Mouse (Mus musculus) G1E (cell line): Measurements from ENCODE around the gene Zfp324. TPM values are rescaled to one million over a fixed set of nuclear protein-coding genes. Genes with fewer than 3 reads are reported as not detected.

ENCODE experiments used
- ATAC-seq: 2 replicates; pipeline ENCODE4 v1.8.0; 2016; ENCODE audit warnings: mild to moderate bottlenecking; ENCODE audit not compliant: insufficient number of reproducible peaks, poor library complexity, low FRiP score, severe bottlenecking; ENCODE audit errors: extremely low read depth
- DNase-seq: peaks from one replicate; pipeline ENCODE4 v3.0.0; 2012; ENCODE audit warnings: low spot score
- H3K27me3 ChIP-seq: 2 replicates; pipeline ENCODE4 v1.6.1; 2012; ENCODE audit warnings: mild to moderate bottlenecking, low read length, inconsistent platforms; ENCODE audit not compliant: insufficient read depth
- H3K36me3 ChIP-seq: replicated peaks from 2 replicates; pipeline ENCODE3; 2012; ENCODE audit warnings: mild to moderate bottlenecking, inconsistent platforms
- H3K4me1 ChIP-seq: 2 replicates; pipeline ENCODE4 v1.6.1; 2012; ENCODE audit warnings: low read depth, low read length, inconsistent platforms, mixed read lengths; ENCODE audit not compliant: insufficient read depth
- H3K4me3 ChIP-seq: 2 replicates; pipeline ENCODE4 v1.5.1; 2012; ENCODE audit warnings: low read depth, mild to moderate bottlenecking, inconsistent platforms, low read length, moderate library complexity, mixed read lengths
- H3K9me3 ChIP-seq: replicated peaks from 2 replicates; pipeline ENCODE4 v1.6.1; 2012; ENCODE audit warnings: inconsistent platforms
- CTCF ChIP-seq: IDR thresholded peaks from 2 replicates; pipeline ENCODE4 v1.5.1; 2012; ENCODE audit warnings: low read depth, low read length, inconsistent platforms, mixed read lengths
- GATA1 ChIP-seq: IDR thresholded peaks from 2 replicates; pipeline ENCODE4 v1.6.1; 2012; ENCODE audit warnings: borderline replicate concordance, low read length, inconsistent platforms, mixed read lengths
- GATA2 ChIP-seq: IDR thresholded peaks from 2 replicates; pipeline ENCODE4 v1.6.1; 2012; ENCODE audit warnings: low read depth, low read length, inconsistent platforms, borderline replicate concordance
- POLR2AphosphoS5 ChIP-seq: IDR thresholded peaks from 2 replicates; pipeline ENCODE4 v1.6.1; 2012; ENCODE audit warnings: low read depth, low read length, inconsistent platforms; ENCODE audit not compliant: insufficient replicate concordance
- TAL1 ChIP-seq: conservative IDR thresholded peaks from 2 replicates; pipeline ENCODE4 v1.6.1; 2012; ENCODE audit warnings: low read depth, low read length, inconsistent platforms, mixed read lengths
- polyA plus RNA-seq: library from polyadenylated mRNA; stranded (reverse); fragments of >175 nt; gene quantifications from 2 replicates; pipeline ENCODE4 v1.2.3, GENCODE M21; 2012
- total RNA-seq, 2 experiments: library from RNA; stranded (forward) in 1 of 2; stranded (reverse) in 1 of 2; fragments of 200-1000 nt in 1 of 2; fragments of >200 nt in 1 of 2; fragmentation: Nextera tagmentation in 1 of 2; gene quantifications; 2 replicates each; pipeline ENCODE4 v1.2.3; 2014 to 2017

Gene Zfp324
- total and polyA plus RNA-seq, 3 experiments = 2.7 to 6.2 (median 5.9) TPM

DNA sequence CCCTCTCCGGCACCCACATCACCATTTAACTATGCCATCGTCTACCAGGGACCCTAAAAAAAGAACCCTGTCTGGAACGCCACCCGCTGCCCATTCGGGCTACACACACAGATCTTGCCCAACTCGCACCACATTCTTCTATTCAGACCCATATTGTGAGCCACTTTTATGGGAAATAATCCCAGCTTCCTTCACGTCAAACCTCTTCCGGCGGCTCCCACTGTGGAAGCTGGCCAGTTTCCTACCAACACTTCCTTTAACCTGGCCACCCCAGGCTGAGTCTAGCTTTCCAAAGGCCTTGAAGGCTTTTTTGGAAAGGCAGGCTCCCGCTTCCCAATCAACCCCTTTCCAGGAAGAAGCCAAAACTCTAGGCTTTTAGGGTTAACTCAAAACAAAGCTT is 40.9 kb downstream of the Zfp324 start:
- Histone ChIP-seq H3K27me3 (no peaks in the 10 kb centered on the region; the same call in 1 of the 2 replicates), H3K9me3 (no peaks in the 10 kb centered on the region; the same call in 1 of the 2 replicates), H3K36me3 (peaks cover 56% of the 10 kb centered on the region), H3K4me1 (peaks cover 44% of the 10 kb centered on the region), H3K4me3 (no peak overlapping the region)
- ATAC-seq = no peak
- DNase-seq = no peak
- TF ChIP-seq TAL1 (no peak), GATA2 (no peak), POLR2AphosphoS5 (no peak), GATA1 (no peak), CTCF (no peak)

DNA sequence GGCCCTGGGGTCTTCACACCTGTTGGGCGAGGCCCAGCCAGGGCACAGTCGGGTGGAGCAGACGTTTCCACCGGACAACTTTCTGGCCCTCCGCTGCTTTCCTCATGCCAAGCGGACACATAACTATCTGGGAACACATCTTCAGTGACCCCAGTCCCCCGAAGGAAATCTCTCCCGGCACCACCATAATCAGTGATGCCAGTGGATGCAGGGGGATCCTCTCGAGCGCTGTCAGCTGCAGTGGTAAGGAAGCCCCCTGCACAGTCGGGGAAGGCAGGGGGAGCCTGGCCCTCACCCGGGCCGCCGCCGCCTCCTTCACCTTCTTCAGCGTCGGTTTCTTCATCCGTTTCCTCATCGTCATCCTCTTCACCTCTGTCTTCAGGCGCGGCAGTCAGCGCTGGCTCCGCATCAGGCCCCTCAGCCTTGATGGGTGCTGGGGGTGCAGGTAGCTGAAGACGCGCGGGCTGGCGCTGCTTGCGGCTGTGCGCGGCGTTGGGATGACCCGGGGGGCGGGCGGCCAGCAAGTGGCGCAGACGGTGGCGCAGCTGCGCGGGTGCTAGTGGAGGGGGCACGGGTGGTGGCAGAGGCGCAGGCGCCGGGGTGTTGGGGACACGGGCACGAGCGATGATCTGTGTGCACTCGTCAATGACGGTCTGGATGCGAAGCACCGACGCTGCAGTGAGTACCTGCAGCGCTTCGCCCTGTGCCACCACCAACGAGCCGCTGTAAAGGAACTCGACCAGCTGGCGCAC is 41.9 kb downstream of the Zfp324 start:
- Histone ChIP-seq H3K9me3 (no peaks in the 10 kb centered on the region; the same call in 1 of the 2 replicates), H3K27me3 (no peaks in the 10 kb centered on the region; the same call in 1 of the 2 replicates), H3K36me3 (peaks cover 55% of the 10 kb centered on the region), H3K4me1 (peaks cover 44% of the 10 kb centered on the region), H3K4me3 (peak overlapping the region; percentile 39)
- TF ChIP-seq GATA1 = no peak
- no peak for TF ChIP-seq TAL1
- TF ChIP-seq CTCF = no peak
- TF ChIP-seq GATA2 = no peak
- no peak for TF ChIP-seq POLR2AphosphoS5
- DNase-seq = no peak
- no peak for ATAC-seq

DNA sequence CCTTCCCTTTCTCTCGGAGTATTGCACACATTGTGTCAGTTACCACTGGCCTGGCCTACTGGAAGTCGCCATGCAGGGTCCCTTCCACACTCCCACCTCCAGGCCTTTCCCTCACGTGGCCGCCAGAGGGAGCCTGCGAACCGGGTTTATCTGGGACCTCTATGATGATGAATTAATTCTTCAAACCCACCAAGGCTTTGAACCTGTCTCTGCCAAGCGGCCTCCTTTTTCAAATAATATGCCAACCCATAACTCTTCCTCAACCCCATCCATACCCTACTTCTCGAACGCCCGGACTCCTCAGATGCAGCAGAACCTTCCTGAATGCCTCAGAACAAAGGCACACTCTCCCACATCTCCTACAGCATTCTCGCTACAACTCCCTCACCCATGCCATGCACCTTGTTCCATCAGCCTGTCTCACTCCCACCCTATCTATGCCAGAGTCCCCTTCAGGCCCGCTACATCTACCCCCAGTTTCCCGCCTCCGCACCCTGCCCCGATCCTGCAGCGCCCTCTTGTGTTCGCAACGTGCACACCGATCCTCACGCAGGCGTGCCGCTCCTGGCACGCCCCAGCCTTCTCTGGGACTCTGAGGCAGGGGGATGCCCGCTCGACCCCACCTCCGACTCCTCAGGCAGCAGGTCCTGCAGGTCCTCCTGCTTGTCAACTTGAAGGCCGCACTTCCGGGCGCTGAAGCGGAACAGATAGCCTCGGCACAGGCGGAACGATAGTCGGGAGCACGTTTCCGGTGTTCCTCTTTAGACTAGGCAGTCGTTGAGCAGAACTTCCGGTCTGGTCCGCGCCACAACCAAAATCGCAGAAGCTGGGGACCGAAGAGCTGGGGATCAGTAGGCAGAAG is 43.7 kb downstream of the Zfp324 start:
- DNase-seq = peak; percentile 70
- Histone ChIP-seq H3K36me3 (peaks cover 42% of the 10 kb centered on the region), H3K4me3 (peak overlapping the region; percentile 90), H3K4me1 (peaks cover 46% of the 10 kb centered on the region), H3K27me3 (peaks cover 3% of the 10 kb centered on the region), H3K9me3 (no peaks in the 10 kb centered on the region; the same call in 1 of the 2 replicates)
- peak; percentile 91 for ATAC-seq
- TF ChIP-seq TAL1 = no peak
- TF ChIP-seq CTCF = peak; percentile 78

DNA sequence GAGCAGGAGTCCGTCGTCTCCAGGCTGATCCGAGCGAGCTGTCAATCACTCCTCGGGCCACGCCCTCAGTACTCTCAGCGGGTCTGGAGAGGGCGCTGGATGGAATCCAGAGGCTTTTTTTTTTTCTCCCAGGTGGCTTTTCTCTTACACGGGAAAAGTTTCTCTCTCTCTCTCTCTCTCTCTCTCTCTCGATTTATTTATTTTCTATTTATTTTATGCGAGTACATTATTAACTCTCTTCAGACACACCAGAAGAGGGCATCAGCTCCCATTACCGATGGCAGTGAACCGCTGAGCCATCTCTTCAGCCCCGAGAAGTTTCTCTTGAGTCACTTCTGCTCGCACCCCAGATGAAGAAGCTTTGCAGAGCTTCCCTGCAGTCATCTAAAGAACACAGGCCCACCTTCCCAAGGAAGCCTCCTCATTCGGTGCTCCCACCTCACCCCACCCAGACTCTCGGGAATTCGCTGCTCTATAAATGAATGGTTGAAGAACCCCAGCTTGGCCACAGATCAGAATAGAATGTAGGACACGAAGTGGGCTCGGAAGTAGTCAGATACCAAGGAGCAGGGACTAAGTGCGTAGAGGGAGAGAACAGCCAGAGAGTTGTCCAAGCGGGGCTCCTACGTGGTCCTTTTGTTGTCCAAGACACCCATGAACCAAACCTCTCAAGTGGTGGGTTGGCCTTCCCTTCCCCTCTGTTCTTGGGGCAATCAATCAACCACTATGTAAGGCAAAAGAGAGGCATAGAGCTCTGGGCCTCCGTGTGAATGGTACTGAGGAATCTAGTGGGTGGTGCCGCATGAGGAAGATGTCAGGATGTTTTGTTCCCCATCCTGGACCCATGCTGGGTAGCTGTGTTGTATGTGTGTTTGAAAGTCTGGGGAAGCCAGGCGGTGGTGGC is 44.6 kb downstream of the Zfp324 start, which contains the start of gene Zbtb45:
Gene Zbtb45 (minus strand): TSS at position 30 of the 904 bp plus-strand sequence.
- ATAC-seq (no peak; the same call in 1 of the 2 replicates), DNase-seq (no peak)
- no peak for TF ChIP-seq GATA1
- peak within 1 kb of the TSS; percentile 90 for H3K4me3 ChIP-seq
- H3K27me3 ChIP-seq = peaks cover 7% of the 10 kb centered on the region
- peaks cover 45% of the 10 kb centered on the region for H3K4me1 ChIP-seq
- H3K9me3 ChIP-seq = no peaks in the 10 kb centered on the region; the same call in 1 of the 2 replicates
- H3K36me3 ChIP-seq = peaks cover 34% of the 10 kb centered on the region

DNA sequence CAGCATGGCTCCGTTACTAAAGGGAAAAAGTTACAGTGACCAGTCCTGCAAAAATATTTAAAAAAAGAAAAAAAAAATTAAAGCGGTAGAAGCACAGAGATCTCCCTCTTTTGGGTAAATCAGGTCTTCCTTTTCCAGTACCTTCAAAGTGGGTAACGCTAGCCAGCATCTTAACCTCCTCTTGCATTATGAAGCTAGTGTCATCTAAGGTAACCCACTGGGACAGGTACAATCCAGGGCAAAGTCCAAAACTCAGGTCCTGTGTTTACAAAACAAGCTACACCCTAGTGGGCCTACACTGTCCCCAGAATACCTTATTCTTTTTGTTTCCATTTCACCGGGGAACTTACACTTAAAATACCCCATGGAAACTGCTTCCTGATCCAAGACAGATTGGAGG is 48.0 kb downstream of the Zfp324 start:
- TF ChIP-seq GATA2 = no peak
- no peak for TF ChIP-seq CTCF
- no peak for TF ChIP-seq POLR2AphosphoS5
- no peak for TF ChIP-seq GATA1
- TF ChIP-seq TAL1 = no peak
- peaks cover 23% of the 10 kb centered on the region for H3K27me3 ChIP-seq
- peaks cover 21% of the 10 kb centered on the region for H3K4me1 ChIP-seq
- no peak overlapping the region for H3K4me3 ChIP-seq
- DNase-seq (no peak), ATAC-seq (no peak)
- no peaks in the 10 kb centered on the region for H3K9me3 ChIP-seq
- H3K36me3 ChIP-seq = peaks cover under 1% of the 10 kb centered on the region
